Mouse (Mus musculus): ENCODE measurements at regions not wholly inside any gene's neighbourhood (a gene's known extent, or its start where the extent isn't known, plus 50 kb on each side); places are given as distances from the start of the nearest gene placed in this dataset.
"Not testable (repeated sequence)": the region's sequence is repeated elsewhere in the genome, so short reads cannot be mapped to it uniquely, and the experiment has no call there.

GRCm38 (mm10) chr8:34275977-34276660, 164.6 kb upstream of the Gm10131 start:
- DNase-seq = no peak

GRCm38 (mm10) chr8:34274796-34275195, 163.3 kb upstream of the Gm10131 start:
- DNase-seq = not testable (repeated sequence)

GRCm38 (mm10) chr8:34274171-34274570, 162.6 kb upstream of the Gm10131 start:
- no peak for DNase-seq

GRCm38 (mm10) chr8:34269848-34270247, 158.3 kb upstream of the Gm10131 start:
- DNase-seq = no peak

GRCm38 (mm10) chr8:34268806-34269520, 157.4 kb upstream of the Gm10131 start:
- peak; percentile 15 for DNase-seq

GRCm38 (mm10) chr8:34254978-34255377, 143.4 kb upstream of the Gm10131 start:
- peak; percentile 16 for DNase-seq

- DNase-seq = no peak
Measured at GRCm38 (mm10) chr8:34251934-34252333, 140.4 kb upstream of the Gm10131 start.

GRCm38 (mm10) chr8:34239346-34239900, 127.9 kb upstream of the Gm10131 start:
- DNase-seq = no peak

- no peak for DNase-seq
Measured at GRCm38 (mm10) chr8:34233705-34234104, 122.2 kb upstream of the Gm10131 start.

GRCm38 (mm10) chr8:34229477-34229876, 117.9 kb upstream of the Gm10131 start:
- DNase-seq = peak; percentile 22

- DNase-seq = no peak
Measured at GRCm38 (mm10) chr8:34225011-34225890, 113.7 kb upstream of the Gm10131 start.

GRCm38 (mm10) chr8:34222187-34222586, 110.7 kb upstream of the Gm10131 start:
- DNase-seq = no peak

Data from kidney, postnatal 10 days (tissue).